Mouse (Mus musculus) erythroblast, adult 5-6 weeks (primary cell): ENCODE measurements around the gene Cog6. TPM values are rescaled to one million over a fixed set of nuclear protein-coding genes. Genes with fewer than 3 reads are reported as not detected.

Experiments used
- total RNA-seq, 2 experiments: library from RNA; stranded (forward) in 1 of 2; stranded (reverse) in 1 of 2; fragments of 150-400 nt in 1 of 2; fragments of 200-764, 138-1000 nt in 1 of 2; gene quantifications; 2 replicates each; pipeline versions ENCODE4 v1.2.3 to v1.2.4; 2015 to 2017; ENCODE audit warnings: low replicate concordance in 2 of 2

The Cog6 gene
- total RNA-seq, 2 experiments from 2014 or later = 6.5 to 9.6 TPM

Other genes starting within 250 kb of the Cog6 start
- 2.1 TPM in 1 of 2 replicates, not detected in the other for gene Lhfp, start 24.3 kb upstream of the Cog6 start, total RNA-seq (2015; ENCODE audit: low replicate concordance)
- 0.34 TPM in 1 of 2 replicates, not detected in the other for gene Lhfp, start 24.3 kb upstream of the Cog6 start, total RNA-seq (2017; ENCODE audit: low replicate concordance)